Mouse (Mus musculus) bone marrow, adult 2 months (tissue): Measurements from ENCODE around the gene Ppif.

ENCODE experiments used
- CTCF ChIP-seq: fragments of 200-500 bp; IDR thresholded peaks from 2 replicates; pipeline ENCODE4 v1.5.1; 2011; ENCODE audit warnings: low read length, control low read depth; ENCODE audit not compliant: control insufficient read depth, insufficient read depth
- POLR2A ChIP-seq: fragments of 200-500 bp; IDR thresholded peaks from 2 replicates; pipeline ENCODE4 v1.6.1; 2011; ENCODE audit warnings: low read depth, mild to moderate bottlenecking, control low read depth, low read length, borderline replicate concordance; ENCODE audit not compliant: control insufficient read depth

GRCm38 (mm10) chr14:25693271-25693887 lies 575 bp upstream of the Ppif start:
- TF ChIP-seq CTCF (no peak), POLR2A (no peak)
